Mouse (Mus musculus) liver, embryonic 14.5 days (tissue): Measurements from ENCODE around the gene Pnmt. TPM values are rescaled to one million over a fixed set of nuclear protein-coding genes. Genes with fewer than 3 reads are reported as not detected.

Experiments
- ATAC-seq: fragments of 200-750 bp; cut with Nextera tagmentation; 2 replicates; pipeline ENCODE4 v1.8.0; 2017; ENCODE audit warnings: moderate number of reproducible peaks, mild to moderate bottlenecking, moderate library complexity; ENCODE audit not compliant: insufficient read depth
- DNase-seq, 3 experiments: peaks; one replicate each; pipeline ENCODE4 v3.0.0-alpha.2; 2012 to 2013; ENCODE audit warnings: low read depth in 3 of 3, low spot score in 3 of 3
- H3K27ac ChIP-seq: fragments of 300-500 bp; sonication (generic); 2 replicates; pipeline ENCODE4 v1.5.1; 2014; ENCODE audit warnings: moderate library complexity, mild to moderate bottlenecking, control low read depth, inconsistent platforms
- H3K27me3 ChIP-seq: fragments of 300-500 bp; sonication (generic); 2 replicates; pipeline ENCODE4 v1.6.1; 2014; ENCODE audit warnings: mild to moderate bottlenecking, low read length, moderate library complexity; ENCODE audit not compliant: control insufficient read depth, insufficient read depth
- H3K36me3 ChIP-seq: fragments of 300-500 bp; sonication (generic); replicated peaks from 2 replicates; pipeline ENCODE4 v1.6.1; 2014; ENCODE audit warnings: low read depth; ENCODE audit not compliant: control insufficient read depth, insufficient read depth
- H3K4me1 ChIP-seq, 2 experiments: fragments of 200-500 bp in 1 of 2; fragments of 300-500 bp in 1 of 2; sonication (generic) in 1 of 2; replicated peaks; 2 replicates each; pipeline ENCODE4 v1.6.1; 2012 to 2014; ENCODE audit warnings: antibody characterized with exemption in 1 of 2, inconsistent platforms in 1 of 2, low read length in 1 of 2; ENCODE audit not compliant: control insufficient read depth in 2 of 2, insufficient read depth in 2 of 2
- H3K4me2 ChIP-seq: fragments of 300-500 bp; sonication (generic); 2 replicates; pipeline ENCODE4 v1.6.1; 2014; ENCODE audit warnings: low read depth, mild to moderate bottlenecking, control low read depth, moderate library complexity
- H3K4me3 ChIP-seq, 2 experiments: fragments of 200-500 bp in 1 of 2; fragments of 300-500 bp in 1 of 2; sonication (generic) in 1 of 2; 2 replicates each; pipeline ENCODE4 v1.5.1; 2012 to 2014; ENCODE audit warnings: low read depth in 2 of 2, low read length in 2 of 2, mild to moderate bottlenecking in 2 of 2, control low read depth in 1 of 2, inconsistent platforms in 1 of 2, moderate library complexity in 1 of 2; ENCODE audit not compliant: insufficient read depth in 1 of 2
- H3K9ac ChIP-seq: fragments of 300-500 bp; sonication (generic); replicated peaks from 2 replicates; pipeline ENCODE4 v1.6.1; 2014; ENCODE audit warnings: mild to moderate bottlenecking, control low read depth, moderate library complexity
- H3K9me3 ChIP-seq: fragments of 300-500 bp; sonication (generic); 2 replicates; pipeline ENCODE4 v1.6.1; 2016; ENCODE audit warnings: low read length, mixed read lengths; ENCODE audit not compliant: control insufficient read depth
- CTCF ChIP-seq: IDR thresholded peaks from 2 replicates; pipeline ENCODE4 v1.5.1; 2016; ENCODE audit warnings: antibody characterized with exemption, low read depth, control low read depth
- EP300 ChIP-seq: IDR thresholded peaks from 2 replicates; pipeline ENCODE4 v1.6.1; 2016; ENCODE audit warnings: antibody characterized with exemption, low read depth
- WGBS: fragments of 180-500 bp; shearing (Covaris S2); extraction: QIAGEN DNeasy Blood & Tissue Kit; methylation state at CpG from one replicate; pipeline ENCODE4 v1.1.7; 2014; ENCODE audit not compliant: insufficient replicate concordance; 5-methylcytosine and 5-hydroxymethylcytosine counted together
- polyA plus RNA-seq, 2 experiments: library from polyadenylated mRNA; depleted of rRNA in 1 of 2; stranded (reverse) in 1 of 2; unstranded in 1 of 2; fragments of >200 nt; fragmentation: Nextera tagmentation in 1 of 2; extraction: Ambion mirVana in 1 of 2; gene quantifications; 2 replicates each; pipeline versions ENCODE4 v1.2.1 to v1.2.3; 2012 to 2014

Gene Pnmt
- not detected in 2 replicates for polyA plus RNA-seq (2012; rRNA removed)
- polyA plus RNA-seq (2014; fragmentation: Nextera tagmentation; extraction: Ambion mirVana) = not detected in 2 replicates

DNA sequence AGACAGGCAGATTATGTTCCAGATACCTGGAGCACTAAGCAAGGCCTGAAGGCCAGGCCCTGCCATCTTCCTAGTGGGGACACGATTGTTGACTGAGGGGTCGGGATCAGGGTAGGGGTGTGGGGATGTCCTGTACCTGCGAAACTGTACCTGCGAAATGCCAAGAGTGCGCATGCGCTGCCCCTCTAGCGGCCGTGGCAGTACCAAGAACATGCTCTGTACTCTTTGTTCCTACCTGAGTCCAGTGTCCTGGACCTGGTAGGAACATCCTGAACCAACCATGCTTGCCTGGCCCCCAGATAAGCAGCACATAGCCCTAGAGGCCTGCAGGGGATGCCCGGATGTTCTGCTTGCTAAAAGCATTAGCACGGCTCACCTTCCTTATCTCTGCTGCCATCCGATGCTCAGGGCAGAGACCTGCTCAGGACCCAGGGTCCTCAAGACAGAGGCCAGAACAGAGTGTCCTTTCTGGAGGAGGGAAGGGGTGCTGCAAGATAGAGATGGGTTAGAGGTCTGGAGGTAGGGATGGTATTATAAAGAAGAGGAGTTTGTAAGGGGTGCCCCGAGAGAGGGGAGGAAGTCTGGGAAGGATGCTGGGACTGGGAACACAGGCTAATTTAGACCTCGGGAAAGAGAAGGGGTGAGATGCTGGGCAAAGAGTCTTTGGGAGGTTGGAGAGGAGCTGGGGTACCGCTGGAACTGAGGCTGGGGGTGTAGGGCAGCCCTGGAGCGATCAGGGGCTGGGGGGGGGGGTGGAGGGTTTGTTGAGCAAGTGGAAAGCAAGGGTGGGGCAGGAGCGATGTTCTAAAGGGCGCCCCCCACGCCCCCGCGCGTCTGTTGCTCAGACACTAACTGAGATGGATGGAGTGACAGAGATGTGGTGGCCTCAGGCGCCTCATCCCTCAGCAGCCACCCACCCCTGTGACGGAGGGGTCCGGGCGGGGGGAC lies at the start of gene Pnmt:
Gene Pnmt (plus strand): TSS at position 813 of the 948 bp plus-strand sequence.
- DNase-seq = no peak
- ATAC-seq = no peak
- no peaks in the 10 kb centered on the region for H3K9me3 ChIP-seq
- no peaks in the 10 kb centered on the region for H3K36me3 ChIP-seq
- no peak within 1 kb of the TSS for H3K9ac ChIP-seq
- no peaks in the 10 kb centered on the region for H3K4me1 ChIP-seq
- 40% methylated on average over 25 of the region's 25 CpGs for WGBS
- H3K27me3 ChIP-seq = peaks cover 19% of the 10 kb centered on the region
- H3K4me3 ChIP-seq = no peak within 1 kb of the TSS
- H3K4me2 ChIP-seq = no peak within 1 kb of the TSS
- TF ChIP-seq EP300 (no peak), CTCF (no peak)
- H3K27ac ChIP-seq = no peak within 1 kb of the TSS

DNA sequence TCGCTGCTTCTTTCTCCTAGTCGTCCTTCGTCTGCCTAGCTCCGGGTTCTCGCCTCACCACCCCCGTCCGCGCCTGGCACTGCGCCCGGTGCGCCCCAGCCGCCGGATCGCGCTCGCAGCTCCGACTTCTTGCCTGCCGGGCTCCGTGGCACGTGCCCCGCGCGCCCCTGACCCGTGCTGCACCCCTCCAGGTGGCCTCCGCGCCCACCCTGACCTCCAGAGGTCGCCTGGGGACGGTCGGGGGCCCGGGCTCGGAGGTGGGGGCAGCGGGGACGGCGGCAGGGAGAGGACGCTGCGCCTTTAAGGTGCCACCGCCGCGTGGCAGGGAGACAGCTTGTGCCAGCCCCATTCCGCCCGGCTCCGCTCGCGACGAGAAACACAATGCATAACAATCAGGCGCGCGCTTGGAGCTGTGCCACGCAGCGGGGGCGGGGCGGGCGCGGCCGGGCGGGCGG lies 47.7 kb upstream of the Pnmt start:
- Histone ChIP-seq H3K27me3 (peaks cover 87% of the 10 kb centered on the region), H3K36me3 (no peaks in the 10 kb centered on the region), H3K4me3 (peak overlapping the region in 1 of 2 experiments; percentile 38; a peak in 2 of 4 replicates), H3K4me2 (peak overlapping the region; percentile 54), H3K9ac (no peak overlapping the region), H3K4me1 (no peaks in the 10 kb centered on the region), H3K9me3 (no peaks in the 10 kb centered on the region), H3K27ac (no peak overlapping the region)
- no peak for DNase-seq
- no peak for ATAC-seq
- WGBS = 3% methylated on average over 44 of the region's 57 CpGs
- TF ChIP-seq EP300 = no peak
- TF ChIP-seq CTCF = no peak

DNA sequence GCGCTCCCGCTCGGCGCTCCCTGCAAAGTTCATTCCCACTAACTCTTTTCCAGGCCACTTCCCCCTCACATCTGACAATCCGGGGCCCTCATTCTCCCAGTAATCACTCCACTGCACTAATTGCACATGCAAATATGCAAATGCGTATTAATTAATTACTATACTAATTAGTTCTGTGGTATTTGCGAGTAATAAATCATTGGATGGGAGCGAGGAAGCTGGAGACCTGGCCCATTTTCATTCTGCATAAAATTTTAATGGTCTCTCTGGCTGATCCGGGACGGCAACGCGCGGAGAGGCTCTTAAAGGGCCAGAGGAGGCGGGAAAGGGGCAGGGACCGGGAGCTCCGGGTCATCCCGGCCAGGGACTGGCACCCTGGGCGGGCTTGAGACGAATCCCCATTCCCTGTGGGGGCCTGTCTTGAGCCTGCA lies 47.2 kb upstream of the Pnmt start:
- Histone ChIP-seq H3K4me2 (peak overlapping the region; percentile 54), H3K4me1 (no peaks in the 10 kb centered on the region), H3K9me3 (no peaks in the 10 kb centered on the region), H3K27me3 (peaks cover 82% of the 10 kb centered on the region), H3K27ac (no peak overlapping the region), H3K4me3 (peak overlapping the region in 1 of 2 experiments; percentile 38; a peak in 2 of 4 replicates), H3K36me3 (no peaks in the 10 kb centered on the region), H3K9ac (no peak overlapping the region)
- 2% methylated on average over 19 of the region's 19 CpGs for WGBS
- ATAC-seq = no peak
- DNase-seq = no peak
- TF ChIP-seq CTCF = no peak
- no peak for TF ChIP-seq EP300

DNA sequence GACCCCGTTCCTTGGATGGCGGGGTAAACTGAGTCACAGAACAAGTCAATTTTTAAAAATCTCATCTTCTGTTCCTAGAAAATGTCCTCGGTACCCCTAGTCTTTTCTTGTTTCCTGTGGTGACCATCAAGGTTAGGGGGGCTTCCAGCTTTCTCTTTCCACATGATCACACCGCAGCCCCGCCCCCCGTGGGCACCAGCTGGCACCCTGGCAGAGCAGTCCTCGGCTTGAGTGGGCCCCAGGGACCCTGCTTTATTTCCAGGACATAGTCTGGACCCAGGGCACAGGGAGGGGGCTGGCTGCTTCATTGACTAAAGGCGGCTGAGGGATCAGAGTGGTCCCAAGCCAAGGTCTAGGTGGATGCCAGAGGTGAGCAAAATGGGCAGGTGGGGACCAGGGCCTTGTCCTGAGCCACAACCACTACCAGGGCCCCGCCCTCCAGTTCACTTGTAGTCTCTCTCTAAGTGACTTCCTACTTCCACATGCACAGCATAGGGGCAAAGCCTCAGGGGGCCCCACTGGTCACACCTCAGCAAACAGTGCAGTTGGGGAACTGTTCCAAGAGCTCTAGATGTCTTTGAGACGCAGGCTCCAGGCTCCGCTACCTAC lies 46.5 kb upstream of the Pnmt start:
- no peak for TF ChIP-seq EP300
- Histone ChIP-seq H3K9me3 (no peaks in the 10 kb centered on the region), H3K4me1 (no peaks in the 10 kb centered on the region), H3K36me3 (no peaks in the 10 kb centered on the region), H3K27ac (no peak overlapping the region), H3K27me3 (peaks cover 75% of the 10 kb centered on the region), H3K4me2 (no peak overlapping the region), H3K9ac (no peak overlapping the region), H3K4me3 (no peak overlapping the region)
- ATAC-seq (no peak), DNase-seq (no peak)
- WGBS = 6% methylated on average over 11 of the region's 11 CpGs

DNA sequence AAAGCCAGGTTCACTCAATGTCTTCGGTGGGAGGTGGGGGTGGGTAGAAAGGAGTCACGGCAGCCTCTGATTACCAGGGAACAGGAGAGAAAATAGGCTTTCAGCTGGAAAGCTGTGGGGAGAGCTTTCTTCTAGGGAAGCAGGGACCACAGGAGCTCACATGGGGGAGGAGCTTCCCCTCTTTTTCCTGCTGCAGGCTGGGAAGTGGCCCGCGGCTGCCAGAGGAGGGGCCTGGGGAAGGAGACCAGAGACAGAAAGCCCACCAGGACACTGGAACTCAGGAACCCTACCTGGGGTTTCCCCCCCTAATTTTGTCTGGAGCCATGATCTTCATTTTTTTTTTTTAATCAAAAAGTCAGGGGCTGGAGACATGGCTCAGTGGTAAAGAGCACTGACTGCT lies 45.7 kb upstream of the Pnmt start:
- Histone ChIP-seq H3K9ac (no peak overlapping the region), H3K27me3 (peaks cover 73% of the 10 kb centered on the region), H3K4me2 (no peak overlapping the region), H3K4me3 (no peak overlapping the region), H3K36me3 (no peaks in the 10 kb centered on the region), H3K9me3 (no peaks in the 10 kb centered on the region), H3K4me1 (no peaks in the 10 kb centered on the region), H3K27ac (no peak overlapping the region)
- no peak for DNase-seq
- WGBS = 9% methylated on average over 4 of the region's 4 CpGs
- TF ChIP-seq CTCF = no peak
- no peak for TF ChIP-seq EP300
- no peak for ATAC-seq
